Comparison of ENCODE assay signal across 11 mouse cellular contexts in the genomic region with DNA sequence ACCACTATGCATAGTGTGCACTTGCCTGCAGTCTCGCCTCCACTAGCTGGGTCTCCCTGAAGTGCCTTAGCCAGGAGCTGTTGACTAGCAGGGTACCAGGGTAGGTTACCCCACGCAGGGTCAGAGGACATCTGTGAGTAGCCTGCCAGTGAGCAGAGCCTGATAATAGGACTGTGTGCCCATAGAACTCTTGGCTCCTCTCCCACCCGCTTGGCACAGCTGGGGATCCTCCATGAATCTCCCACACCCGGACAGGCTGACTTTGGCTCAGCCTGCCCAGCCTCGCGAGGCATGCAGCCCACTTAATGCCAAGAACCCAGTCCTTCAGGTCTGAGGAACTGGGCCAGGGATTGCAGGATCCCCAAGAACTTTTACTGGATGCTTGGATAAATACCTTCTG. TPM values are rescaled to one million over a fixed set of nuclear protein-coding genes. Genes with fewer than 3 reads are reported as not detected.
DNase-seq lines count a peak whose midpoint lies in the region; ATAC-seq and TF ChIP-seq lines count a peak whose summit lies in the region.
"Had no signal": no experiment of that assay in that cellular context is flagged by ENCODE, and none has a peak within 500 bp of the region (broad histone marks: within the 10 kb centered on the region; RNA-seq: fewer than 3 reads in every experiment).

No protein-coding gene starts in this region.

- no peak for TF ChIP-seq CTCF in intestine, postnatal 0 days (IDR thresholded peaks at IDR 0.05; ENCODE audit: low read depth)

- peak; percentile 72 to 76 for DNase-seq in heart, adult 18-20 months
- DNase-seq in heart, embryonic 10.5 days (ENCODE audit: low spot score) = no peak
- DNase-seq in right cerebral cortex, adult 18-20 months = peak; percentile 20
- no peak for DNase-seq in right cerebral cortex, postnatal 14 days
- DNase-seq in adrenal gland, postnatal 25 days = peak; percentile 71
- DNase-seq in liver, embryonic 13.5 days = no peak
- DNase-seq: gastrocnemius, postnatal 10 days; kidney, postnatal 4 days; lung, postnatal 10 days had no signal

- H3K4me1 ChIP-seq in heart, embryonic 10.5 days = peaks cover 51% of the 10 kb centered on the region
- peaks cover 98% of the 10 kb centered on the region for H3K4me1 ChIP-seq in liver, embryonic 13.5 days (replicated peaks)
- H3K4me1 ChIP-seq in intestine, postnatal 0 days (replicated peaks; ENCODE audit: control insufficient read depth, insufficient read depth, low read length) = no peaks in the 10 kb centered on the region

- no peaks in the 10 kb centered on the region for H3K9me3 ChIP-seq in heart, embryonic 10.5 days
- H3K9me3 ChIP-seq in liver, embryonic 13.5 days (replicated peaks) = no peaks in the 10 kb centered on the region
- no peaks in the 10 kb centered on the region for H3K9me3 ChIP-seq in intestine, postnatal 0 days (ENCODE audit: control insufficient read depth)

- WGBS in heart, embryonic 10.5 days = 91% methylated on average over 6 of the region's 6 CpGs
- 71% methylated on average over 6 of the region's 6 CpGs for WGBS in liver, embryonic 13.5 days (ENCODE audit: insufficient replicate concordance)
- 85% methylated on average over 6 of the region's 6 CpGs for WGBS in intestine, postnatal 0 days

- H3K4me3 ChIP-seq in heart, embryonic 10.5 days = no peak overlapping the region
- no peak overlapping the region for H3K4me3 ChIP-seq in liver, embryonic 13.5 days (replicated peaks)
- H3K4me3 ChIP-seq in intestine, postnatal 0 days (ENCODE audit: low read depth, low read length) = no peak overlapping the region

- no peak overlapping the region for H3K4me2 ChIP-seq in liver, embryonic 13.5 days
- H3K4me2 ChIP-seq in intestine, postnatal 0 days (replicated peaks; ENCODE audit: low read depth) = no peak overlapping the region

- no peak overlapping the region for H3K27ac ChIP-seq in heart, embryonic 10.5 days
- H3K27ac ChIP-seq in liver, embryonic 13.5 days = peak overlapping the region; percentile 66; the same call in 1 of the 2 replicates
- no peak overlapping the region for H3K27ac ChIP-seq in intestine, postnatal 0 days (ENCODE audit: low read depth, low read length)

- no peaks in the 10 kb centered on the region for H3K36me3 ChIP-seq in heart, embryonic 10.5 days
- peaks cover 64% of the 10 kb centered on the region for H3K36me3 ChIP-seq in liver, embryonic 13.5 days
- H3K36me3 ChIP-seq in intestine, postnatal 0 days (ENCODE audit: control insufficient read depth, insufficient read depth) = no peaks in the 10 kb centered on the region

- peak overlapping the region; percentile 41; the same call in 1 of the 2 replicates for H3K9ac ChIP-seq in liver, embryonic 13.5 days
- H3K9ac ChIP-seq in intestine, postnatal 0 days (ENCODE audit: low read depth, low read length) = no peak overlapping the region

- peaks cover 26% of the 10 kb centered on the region for H3K27me3 ChIP-seq in heart, embryonic 10.5 days (ENCODE audit: insufficient read depth, poor library complexity, severe bottlenecking)
- peaks cover 37% of the 10 kb centered on the region for H3K27me3 ChIP-seq in liver, embryonic 13.5 days
- H3K27me3 ChIP-seq in intestine, postnatal 0 days (replicated peaks; ENCODE audit: control insufficient read depth, insufficient read depth, low read length) = no peaks in the 10 kb centered on the region

- ATAC-seq in liver, embryonic 13.5 days (ENCODE audit: low read depth) = no peak
- no peak for ATAC-seq in intestine, postnatal 0 days
- ATAC-seq: midbrain, embryonic 16.5 days had no signal

RNA-seq across cellular contexts. Expression of gene Cbfa2t3, which starts 7.9 kb away (rescaled TPM):
- total RNA-seq in heart, adult 18-20 months (2021) = 10 to 100 TPM; 18.7 to 20.4 TPM
- 3.8 and 5.5 TPM in 2 replicates for polyA plus RNA-seq in heart, embryonic 10.5 days (2016; fragmentation: Nextera tagmentation; extraction: Ambion mirVana)
- 12.2 and 14.1 TPM in 2 replicates for total RNA-seq in adrenal gland, postnatal 25 days (2021)
- polyA plus RNA-seq in liver, embryonic 13.5 days (2015; fragmentation: Nextera tagmentation; extraction: Ambion mirVana) = 4.5 and 5.7 TPM in 2 replicates
- polyA plus RNA-seq in intestine, postnatal 0 days (2015; fragmentation: Nextera tagmentation; extraction: Ambion mirVana) = 5.9 and 7.6 TPM in 2 replicates

Comparison
In these comparisons a context has a peak if more than half of its experiments do, and no peak if none do; other contexts are left out.
1. DNase-seq: peak in heart, adult 18-20 months (2 of 2), right cerebral cortex, adult 18-20 months (single experiment) and adrenal gland, postnatal 25 days (single experiment); none in heart, embryonic 10.5 days (single experiment), right cerebral cortex, postnatal 14 days (single experiment) and liver, embryonic 13.5 days (single experiment).